Mouse (Mus musculus): ENCODE measurements around the gene Tmem38b.

Tmem38b gene

DNA sequence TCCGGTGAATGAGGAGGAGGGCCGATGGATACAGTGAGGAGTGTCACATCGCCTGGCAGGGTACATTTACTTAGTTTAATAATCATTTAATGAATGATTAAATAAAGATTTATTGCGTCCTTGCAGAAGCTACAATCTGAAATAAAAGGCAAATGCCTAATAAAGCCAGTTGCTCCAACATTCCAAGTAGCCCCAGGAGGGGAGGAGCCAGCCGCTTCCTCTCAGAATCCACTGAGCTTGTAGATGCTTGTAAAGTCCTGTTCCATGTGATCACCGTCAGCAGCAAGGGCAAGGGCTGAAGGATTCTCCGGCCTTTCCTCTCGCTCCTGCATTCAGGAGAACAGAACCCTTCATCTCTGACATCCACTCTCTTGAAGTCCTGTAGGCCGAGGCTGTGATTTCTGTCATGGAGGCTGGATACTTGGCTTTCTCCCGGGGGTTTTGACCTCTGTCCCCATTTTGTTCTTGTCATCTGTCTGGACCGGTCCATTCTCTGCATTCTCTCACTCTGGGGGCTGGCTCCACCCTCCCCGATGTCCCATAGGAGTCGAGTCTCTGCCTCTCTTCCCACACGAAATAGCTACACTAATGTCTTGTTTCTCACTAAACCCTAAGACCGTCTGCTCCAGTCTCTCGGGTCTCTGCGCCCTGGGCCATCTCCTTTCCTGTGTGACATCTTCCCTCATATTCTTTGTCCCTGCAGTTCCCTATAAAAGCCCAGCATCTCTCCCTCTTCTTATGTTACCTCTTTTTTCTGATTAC lies 57.3 kb downstream of the Tmem38b start:
- no peak for DNase-seq (ENCODE audit: low read depth, low spot score)

DNA sequence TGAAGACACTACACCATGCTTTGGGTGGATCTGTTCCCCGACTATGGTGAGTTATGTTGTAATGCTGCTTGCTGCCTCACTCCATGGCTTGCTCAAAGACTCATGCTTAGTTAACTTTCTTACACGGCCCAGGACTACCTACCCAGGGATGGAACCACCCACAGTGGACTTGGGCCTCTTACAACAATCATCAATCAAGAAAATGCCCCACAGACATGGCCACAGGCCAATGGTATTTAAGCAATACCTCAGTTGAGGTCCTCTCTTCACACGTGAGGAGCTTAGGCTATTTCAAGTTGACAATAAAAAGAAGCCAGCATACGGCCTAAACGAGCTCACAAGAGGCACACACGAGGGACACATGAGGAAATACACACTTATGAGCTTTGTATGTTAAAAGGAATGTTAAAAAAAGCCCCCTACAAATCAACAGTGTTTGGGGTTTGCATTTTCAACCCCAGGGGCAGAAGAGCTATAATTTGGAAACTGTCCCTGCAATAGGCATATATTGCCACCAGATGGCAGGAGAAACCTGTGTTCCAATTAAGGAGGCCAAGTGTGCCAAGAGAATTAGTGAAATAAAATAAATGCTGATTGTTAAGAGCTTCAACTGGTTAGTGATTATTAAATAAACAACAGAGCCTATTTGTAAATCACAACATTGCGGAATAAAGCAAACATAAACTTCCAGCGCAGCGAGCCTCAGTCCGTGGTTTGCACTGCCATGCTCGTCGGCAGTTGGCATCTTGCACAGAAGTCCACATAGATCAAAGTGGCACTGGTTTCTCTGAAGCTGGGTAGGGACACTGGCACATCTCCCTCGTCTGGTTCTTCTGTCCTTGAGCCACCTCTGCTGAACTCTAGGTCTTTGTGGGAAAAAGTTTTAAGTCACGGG lies 58.8 kb downstream of the Tmem38b start:
- peak; percentile 62 for DNase-seq (ENCODE audit: low read depth, low spot score)

DNA sequence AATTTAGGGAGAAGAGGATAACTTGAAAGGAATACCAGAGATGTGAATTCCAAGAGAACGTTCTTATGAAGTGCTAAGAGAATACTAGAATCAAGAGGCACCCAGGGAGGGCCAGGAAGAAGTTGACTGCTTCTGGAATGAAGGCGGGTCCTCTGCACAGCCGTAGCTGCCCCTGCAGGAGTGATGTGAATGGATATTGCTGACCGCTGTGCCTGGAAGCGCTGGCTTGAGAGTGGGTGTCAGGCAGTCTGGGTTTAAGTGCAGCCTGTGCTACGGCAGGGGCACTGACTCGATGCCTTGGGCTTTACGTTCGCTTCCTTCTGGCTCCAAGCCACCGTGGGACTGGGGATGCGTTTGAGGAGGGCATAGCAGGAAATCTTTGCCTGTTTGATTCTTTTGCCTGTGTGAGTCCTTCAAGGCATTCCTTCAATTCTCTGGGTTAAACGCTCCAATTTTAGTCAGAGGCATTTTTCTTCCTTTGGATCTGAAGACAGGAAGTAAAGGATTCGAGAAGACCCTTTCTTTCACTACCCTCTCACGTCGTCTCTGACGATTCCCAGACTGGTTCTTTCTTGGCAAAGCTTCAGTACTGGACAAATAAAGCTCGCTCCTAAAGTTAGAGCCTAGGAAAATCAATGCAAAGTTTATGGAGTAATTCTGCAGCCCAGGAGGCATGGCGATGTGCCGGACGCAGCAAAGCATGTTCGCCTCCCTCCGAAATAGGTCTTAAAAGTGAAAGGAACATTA lies 60.7 kb downstream of the Tmem38b start:
- no peak for DNase-seq (ENCODE audit: low read depth, low spot score)

DNA sequence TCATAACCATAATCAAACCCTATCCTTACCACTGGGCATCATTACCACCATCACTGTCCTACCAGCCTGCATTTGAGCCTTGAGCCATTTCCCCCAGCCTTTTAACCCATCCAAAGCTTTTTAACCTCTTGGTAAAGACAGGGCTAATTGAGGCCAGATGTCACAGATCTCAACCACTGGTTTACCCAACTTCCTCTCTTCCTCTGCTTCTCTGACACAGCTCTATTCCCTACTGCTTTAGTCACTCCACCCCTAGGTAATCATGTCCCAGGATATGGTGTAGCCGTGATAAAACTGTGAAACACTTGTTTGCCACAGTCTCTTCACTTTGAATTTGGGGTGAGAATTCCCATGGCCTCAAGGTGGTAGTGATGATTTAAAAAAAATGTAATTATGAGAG lies 69.5 kb downstream of the Tmem38b start:
- DNase-seq (ENCODE audit: low read depth, low spot score), result no peak

DNA sequence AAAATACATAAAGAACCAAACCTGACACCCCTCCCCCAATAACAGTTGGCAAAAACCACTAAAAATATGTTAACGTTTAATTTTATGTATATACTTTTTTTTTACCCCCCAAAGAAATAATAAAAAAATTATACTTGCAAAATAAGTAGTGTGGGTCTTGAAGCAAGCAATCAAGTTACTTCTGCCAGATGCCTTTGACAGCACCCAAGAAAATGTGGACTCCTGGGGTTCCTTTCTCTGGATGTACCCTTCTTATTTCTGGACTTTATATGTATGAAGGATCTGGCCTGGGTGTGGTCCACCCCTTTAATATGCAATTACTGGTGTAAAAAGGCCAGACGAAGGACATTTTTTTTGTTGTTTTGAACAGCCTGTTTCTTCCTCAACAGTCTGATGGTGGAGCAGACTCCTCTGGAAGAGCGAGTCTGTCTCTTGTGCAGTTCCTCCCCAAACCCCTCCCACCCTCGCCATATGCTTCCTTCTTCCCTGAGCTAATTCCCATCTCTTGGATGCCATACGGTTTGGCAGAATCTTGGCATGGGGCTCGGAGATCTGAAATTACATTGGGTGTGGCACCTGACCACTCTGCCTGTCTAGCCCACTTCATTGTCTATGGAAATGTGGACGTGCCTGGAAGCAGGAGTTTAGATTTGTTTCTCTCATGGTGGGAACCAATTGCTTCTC lies 70.4 kb downstream of the Tmem38b start:
- DNase-seq (ENCODE audit: low read depth, low spot score), result peak; percentile 62

DNA sequence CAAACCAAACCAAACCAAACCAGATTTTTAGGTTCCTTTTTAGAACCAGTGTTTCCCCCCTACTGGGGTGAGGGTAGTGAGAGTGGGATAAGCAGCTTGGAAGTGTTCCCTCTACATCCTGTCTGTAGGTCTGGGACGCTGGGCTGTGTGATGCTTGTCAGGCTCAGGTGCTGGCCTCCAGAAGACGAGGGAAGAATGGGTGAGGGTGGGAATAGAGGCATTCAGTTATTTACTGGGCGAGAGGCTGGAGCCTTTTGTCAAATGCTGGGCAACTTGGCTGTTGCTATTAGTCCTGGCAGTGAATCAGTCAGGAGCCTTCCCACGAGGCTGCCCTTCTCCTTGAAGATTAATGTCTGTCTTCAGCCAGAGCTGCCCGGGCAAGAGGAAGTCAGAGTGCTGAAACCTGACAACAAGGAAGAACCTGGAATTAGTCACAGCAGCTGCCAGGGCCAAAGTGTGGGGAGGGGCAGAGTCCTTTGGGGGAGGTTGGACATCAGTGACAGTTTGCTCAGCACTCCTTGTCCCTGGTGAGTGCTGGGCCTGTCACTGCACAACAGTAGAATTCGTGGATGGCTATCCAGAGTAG lies 74.6 kb downstream of the Tmem38b start:
- DNase-seq (ENCODE audit: low read depth, low spot score), result peak; percentile 5

DNA sequence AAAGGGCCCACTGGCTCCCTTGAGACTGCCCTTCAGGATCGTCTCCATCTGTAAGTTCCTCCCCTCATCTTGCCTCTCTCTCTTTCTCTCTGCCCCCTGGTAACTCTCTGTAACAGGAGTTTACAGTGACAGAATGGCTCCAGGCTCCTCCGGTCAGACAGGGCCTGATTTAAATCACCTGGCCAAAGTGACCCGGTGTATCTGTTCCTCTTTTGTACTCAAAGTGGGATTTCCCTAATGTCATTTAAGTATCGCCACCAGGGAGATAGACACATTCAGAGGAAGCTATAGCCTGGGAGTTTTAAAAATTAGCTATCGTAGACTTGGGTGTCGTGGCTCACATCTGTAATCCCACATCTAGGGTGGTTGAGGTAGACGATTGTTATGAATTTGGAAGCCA lies 78.5 kb downstream of the Tmem38b start:
- DNase-seq (ENCODE audit: low read depth, low spot score), result no peak

DNA sequence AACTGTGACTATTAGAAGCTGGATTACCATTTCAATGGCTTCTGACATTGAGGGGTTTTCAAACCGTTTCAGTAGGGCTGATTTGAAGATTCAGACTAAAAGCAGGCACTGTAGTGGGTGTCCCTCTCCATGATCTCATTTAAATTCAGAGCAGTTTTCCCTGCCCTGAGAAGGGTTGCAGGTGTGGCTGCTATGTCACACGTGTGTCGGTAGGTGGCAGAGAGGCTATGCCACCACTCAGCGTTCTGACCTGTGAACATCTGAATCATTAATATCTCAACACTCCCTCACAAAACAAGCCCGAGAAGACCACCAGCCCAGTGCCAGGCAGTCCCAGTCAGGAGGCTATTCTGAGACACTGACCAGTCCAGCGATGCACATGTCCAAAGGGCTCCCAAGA lies 79.7 kb downstream of the Tmem38b start:
- peak; percentile 21 for DNase-seq (ENCODE audit: low read depth, low spot score)

DNA sequence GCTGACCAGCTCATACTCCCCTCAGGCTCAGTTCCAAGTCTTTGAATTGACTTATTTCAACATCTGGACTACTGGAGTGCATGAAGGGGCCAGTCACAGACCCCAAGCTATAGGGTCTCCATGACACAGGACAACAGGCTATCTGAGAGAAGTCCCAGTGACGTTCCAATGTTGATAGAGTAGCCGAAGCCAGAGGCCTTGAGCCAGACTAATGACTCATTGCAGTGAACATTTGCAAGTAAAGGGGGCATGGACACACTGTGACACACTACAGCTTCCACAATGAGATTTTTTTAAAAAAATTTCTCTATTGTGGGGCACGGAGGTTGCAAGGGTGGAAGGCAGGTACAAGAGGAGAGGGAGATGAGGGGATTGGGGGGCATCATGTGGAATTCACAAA lies 81.2 kb downstream of the Tmem38b start:
- no peak for DNase-seq (ENCODE audit: low read depth, low spot score)
